Mouse (Mus musculus) mouse trophoblast stem cell (cell line): Measurements from ENCODE around the gene Zer1.

Source experiments
- in situ Hi-C, 2 experiments: fragments of 300-500 bp; cut with MseI, MboI; formaldehyde crosslinking; loops; 2 replicates in 1 of 2; 3 replicates in 1 of 2; pipeline ENCODE4 v1.15.1; 2025

Zer1 gene

DNA sequence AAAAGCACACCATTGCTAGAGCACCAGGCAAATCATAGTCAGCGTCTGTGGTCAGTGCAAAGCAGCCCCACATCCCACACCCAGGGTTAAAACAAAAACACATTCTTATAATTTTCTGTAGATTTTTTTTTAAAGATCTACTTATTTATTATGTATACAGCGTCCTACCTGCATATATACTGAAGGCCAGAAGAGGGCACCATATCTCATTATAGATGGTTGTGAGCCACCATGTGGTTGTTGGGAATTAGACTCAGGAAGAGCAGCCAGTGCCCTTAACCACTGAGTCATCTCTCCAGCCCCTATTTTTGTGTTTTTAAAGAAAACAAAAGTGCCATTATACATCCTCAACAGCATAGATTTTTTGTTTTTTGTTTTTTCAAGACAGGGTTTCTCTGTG, 4.4 kb upstream of the Zer1 start:
- in situ Hi-C loops = no loop called here

DNA sequence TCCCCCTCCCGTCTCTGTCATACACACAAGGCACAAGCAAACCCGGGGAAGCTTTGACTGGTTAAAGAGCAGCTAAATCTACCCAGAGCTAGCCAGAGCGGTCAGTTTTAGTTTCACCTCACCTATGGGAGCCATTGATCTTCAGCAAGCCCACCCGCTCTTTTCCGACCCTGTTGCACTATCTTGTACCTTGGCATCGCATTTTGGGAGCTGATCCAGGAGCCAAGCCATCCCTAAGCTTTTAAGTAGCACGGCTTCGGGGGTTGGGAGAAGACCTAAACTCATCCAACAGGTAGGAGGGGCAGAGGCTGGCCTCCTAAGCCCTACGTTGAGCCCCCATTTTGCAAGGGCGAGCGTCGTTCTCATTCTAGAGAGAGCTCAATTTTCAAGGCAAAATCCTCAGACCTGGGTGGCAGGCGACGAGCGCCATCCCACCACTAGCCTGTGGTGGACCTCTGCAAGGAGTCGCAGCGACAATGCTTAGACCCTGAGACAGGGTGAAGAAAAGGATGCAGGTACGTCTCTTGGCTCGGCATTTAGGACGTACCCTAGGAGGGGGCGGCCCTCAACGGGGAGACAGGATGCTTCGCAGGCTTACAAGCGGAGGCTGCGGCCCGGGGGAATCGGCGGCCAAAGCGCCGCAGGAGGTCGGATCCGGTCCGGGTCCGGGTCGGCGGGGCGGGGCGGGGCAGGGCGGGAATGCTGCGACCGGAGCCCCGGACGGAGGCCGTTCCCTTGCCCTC, 485 bp downstream of the Zer1 start:
- in situ Hi-C loops = no loop called here

DNA sequence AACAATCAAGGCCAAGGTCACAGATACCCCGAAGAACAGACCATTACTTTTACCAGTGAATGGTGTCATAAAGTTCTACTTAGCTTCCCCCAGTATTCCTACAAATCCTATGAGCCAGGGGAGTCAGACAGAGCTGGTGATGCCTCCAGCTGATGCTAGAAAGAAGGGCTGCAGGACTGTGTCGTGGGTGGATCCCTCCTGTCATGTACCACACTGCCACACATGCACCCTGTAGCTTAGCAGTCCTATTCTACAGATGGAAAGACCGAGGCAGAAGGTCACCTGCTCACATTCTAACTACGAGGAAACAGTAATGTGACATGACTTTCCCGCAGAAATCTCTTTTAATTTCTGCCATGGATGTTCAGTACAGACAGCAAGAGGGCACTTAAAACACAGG, 1.6 kb downstream of the Zer1 start:
- in situ Hi-C loops = no loop called here

DNA sequence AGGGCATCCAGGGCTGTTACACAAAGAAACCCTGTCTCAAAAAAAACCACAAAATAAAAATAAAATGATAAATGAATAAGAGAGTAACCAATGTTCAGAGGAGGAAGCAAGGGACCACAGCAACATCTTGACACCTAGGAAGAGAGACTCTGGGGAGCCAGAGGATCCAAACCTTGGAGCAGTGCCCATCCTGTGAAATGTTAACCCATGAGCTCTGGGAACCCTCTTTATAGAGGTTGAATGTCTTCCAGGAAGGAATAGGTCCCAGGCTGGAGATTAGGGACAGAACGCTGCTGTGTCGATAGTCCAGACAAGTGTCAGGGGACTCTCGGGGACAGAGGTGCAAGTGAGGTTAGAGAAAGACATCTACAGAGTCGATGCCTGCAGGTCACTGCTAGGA, 4.1 kb downstream of the Zer1 start:
- in situ Hi-C loops = no loop called here

DNA sequence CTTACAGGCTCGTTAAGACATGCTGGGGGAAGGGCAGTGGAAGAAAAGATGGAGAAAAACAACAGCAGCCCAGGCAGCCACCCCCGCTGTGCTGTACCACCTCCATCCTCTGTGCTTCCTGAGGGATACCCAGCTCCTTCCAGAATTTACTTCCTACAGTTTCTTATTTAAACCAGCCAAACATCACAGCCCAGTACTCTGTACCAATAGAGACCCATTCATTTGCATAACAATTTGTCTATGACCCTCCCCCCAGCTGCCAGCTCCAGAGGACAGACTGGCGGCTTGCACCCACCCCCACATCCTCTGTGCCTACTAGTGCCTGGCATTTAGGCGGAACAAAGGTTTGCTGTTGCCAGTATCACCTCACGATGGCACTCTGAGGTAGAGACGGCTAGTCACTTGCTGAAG, 4.7 kb downstream of the Zer1 start:
- in situ Hi-C loops = no loop called here

DNA sequence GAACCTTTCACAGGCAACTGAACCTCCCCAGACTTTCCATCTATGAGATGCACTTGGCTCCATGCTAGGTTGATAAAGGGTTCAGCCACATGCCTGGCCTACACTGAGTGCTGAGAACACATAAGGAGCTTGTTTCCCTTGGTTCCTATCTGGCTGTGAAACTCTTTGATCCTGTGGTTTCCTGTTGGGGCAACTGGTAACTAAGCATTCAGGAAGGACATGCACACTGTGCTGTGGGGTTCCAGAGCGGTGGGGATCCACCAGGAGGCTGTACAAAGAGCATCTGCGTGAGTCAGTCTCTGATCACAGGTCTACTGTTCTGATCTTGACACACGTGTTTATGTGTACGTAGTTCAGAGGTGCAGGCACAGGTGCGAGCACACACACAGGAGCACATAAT, 11.8 kb downstream of the Zer1 start:
- in situ Hi-C loops = no loop called here

DNA sequence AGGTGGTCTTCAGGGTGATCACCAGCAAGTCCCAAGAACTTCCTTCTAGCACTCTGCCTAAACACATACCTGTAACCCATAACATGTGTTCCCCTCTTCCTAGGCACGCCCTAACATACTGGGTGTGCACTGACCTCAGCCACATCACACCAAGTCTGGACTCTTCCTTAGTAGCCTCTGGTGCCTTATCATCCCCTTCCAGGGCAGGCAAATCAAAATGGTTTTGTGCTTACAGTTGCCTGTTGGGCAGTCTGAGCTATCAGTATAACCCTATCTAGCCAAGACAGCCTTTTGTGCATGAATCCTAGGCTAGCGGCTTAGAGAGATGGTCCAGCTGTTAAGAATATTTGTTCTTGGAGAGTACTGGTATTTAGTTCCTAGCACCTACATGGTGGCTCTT, 12.9 kb downstream of the Zer1 start:
- in situ Hi-C loops = no loop called here

DNA sequence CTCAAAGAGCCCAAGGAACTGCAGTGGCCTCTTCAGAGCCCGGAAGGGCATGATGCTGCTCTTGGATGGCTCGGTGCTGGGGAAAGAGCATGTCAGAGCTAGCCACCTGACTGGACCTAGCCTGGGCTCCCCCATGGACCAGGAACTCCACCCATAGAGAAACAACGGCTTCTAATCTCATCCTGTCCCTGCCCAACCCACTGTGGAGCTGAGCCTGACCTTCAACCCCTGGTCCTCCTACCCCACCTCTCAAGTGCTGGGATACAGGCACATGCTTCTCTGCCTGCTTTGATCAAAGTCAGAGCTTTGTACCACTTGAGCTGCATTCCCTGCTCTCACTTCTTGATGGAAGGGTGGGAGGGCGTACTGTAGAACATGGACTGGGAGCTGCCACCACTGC, 16.1 kb downstream of the Zer1 start:
- in situ Hi-C loops = loop anchor here in 1 of 2 experiments (10.0 kb wide), 1 partner anchor 57 kb away; no protein-coding TSS in a partner anchor

DNA sequence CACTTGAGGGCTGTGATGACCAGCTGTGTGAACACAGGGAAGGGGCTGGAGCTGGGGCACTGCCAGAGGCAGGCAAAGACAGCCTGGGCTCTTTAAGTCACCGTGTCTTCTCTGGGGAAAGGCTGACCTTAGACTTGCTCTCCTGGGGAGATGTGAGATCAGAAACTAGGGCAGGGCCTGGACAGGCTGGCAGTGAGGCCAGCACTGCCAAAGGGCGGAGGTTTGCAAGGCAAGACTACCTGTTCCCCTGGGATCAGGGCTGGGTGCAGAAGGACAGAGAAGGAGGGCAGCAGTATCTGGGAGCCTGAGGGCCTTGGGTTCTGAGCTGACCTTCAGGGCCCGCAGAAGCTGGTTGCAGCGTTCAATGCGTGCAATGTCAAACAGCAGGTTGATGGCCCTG, 16.7 kb downstream of the Zer1 start:
- in situ Hi-C loops = loop anchor here in 1 of 2 experiments (10.0 kb wide), 1 partner anchor 57 kb away; no protein-coding TSS in a partner anchor

DNA sequence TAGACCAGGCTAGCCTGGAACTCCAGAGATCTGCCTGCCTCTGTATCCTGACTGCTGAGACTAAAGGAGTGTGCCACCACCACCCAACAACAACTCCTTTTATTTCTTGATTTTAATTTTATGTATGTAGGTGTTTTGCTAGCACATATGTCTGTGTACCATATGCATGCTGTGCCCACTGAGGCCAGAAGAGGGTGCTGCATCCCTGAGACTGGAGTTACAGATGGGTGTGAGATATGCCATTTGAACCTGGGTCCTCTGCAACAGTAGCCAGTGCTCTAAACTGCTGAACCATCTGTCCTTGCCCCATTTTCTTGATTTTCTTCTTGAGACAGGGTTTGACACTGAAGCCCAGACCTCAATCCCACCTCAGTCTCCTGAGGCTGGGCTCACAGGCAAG, 18.0 kb downstream of the Zer1 start:
- in situ Hi-C loops = loop anchor here in 1 of 2 experiments (10.0 kb wide), 1 partner anchor 58 kb away; no protein-coding TSS in a partner anchor

DNA sequence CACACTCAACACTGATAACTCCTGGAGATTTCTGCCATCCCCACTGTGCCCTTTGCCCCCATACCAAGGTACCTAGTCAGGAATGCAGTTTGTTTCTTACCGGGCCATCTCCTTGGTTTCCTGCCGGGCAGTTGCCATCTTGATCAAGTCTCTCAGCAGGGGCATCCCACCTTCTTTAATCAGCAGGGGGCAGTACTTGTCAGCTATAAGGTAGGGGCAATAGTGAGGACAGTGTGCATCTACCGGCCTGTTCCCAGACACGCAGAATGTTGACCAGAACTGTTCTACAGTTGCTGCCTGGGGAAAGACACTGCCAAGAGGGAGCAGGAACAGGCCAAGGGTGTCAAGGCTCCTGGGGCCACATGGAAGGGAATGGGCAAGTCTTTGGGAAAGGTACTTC, 24.2 kb downstream of the Zer1 start:
- in situ Hi-C loops = loop anchor here in 1 of 2 experiments (10.0 kb wide), 1 partner anchor 65 kb away; no protein-coding TSS in a partner anchor

DNA sequence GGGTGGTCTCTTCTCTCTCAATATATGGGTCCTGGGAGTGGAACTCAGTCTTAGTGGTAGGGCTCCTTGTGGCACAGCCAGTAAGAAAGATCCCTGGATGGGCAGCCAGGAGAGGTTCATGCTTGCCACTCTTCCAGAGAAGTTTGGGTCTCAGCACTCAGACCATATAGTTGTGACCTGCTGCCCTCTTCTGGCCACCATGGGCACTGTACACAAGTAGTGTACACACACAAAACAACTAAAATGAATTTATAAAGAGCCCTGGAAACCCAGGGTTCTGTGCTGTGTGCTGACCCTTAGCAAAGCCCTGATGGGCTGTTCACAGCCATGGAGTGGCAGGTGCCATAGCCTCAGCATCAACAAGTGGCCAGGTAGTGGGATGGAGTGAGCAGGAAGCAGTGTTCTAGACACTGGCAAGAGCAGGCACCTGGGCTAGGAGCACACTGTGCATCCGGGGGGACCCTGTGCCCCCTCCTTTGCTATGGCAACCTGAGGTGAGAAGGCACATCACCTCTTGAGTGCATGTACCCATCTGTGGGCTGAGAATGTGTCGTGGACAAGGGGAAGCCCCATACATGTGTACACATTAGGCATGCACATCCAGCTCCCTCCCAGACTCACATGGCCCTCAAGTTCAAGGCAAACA, 28.4 kb downstream of the Zer1 start:
- in situ Hi-C loops = no loop called here

DNA sequence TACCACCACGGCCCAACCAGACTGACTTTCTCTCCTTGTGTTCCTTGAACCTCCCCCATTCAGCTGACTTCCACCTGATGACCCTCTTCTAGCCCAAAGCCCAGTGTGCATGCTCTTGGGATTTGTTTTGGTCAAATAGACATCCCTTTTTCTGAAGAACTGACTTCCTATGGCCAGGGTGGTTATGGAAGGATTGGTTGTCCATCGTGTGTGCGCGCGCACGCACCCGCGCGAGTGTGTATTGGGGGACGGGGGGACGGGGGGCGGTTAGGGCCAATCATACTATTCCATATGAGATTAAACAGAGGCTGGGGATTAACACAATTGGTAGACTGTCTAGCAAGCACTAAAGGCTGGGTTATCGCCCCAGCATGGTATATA, 30.2 kb downstream of the Zer1 start:
- in situ Hi-C loops = no loop called here

DNA sequence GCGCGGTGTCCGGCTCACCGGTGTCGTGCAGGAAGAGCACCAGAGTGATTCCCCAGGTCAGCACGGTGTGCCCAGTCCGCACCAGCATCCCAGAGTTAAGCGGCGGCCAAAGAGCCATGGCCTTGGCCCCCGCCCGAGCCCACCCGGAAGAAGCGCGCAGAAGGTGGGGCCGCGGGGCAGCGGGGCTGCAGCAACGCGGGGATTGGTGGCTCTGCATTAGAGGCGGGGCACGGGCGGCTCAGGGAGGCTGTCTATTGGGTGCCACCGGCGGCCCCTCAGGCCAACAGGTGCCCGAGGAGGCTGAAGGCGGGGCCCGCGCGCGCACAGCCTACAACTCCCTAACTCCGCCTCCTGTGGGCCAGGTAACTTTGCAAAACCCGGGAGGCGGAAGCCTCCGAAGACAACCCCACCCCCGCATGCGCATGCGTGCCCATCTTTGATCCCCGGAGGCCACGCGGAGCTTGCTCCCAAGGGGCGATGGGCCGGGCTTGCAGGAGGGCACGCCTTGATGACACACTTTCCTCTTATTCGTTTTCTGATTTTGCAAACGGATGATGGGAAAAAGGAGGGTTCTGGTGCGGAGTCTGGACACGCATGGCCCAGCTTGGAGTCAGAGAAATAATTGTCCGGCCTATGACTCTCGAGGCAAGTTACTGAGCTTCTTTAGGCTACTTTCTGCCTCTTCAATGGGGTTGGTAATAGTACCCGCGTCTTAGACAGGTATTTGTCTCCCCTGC, 30.7 kb downstream of the Zer1 start, which contains the start of gene Zdhhc12:
TSS of gene Zdhhc12 (minus strand) at position 178 of the 737 bp plus-strand sequence.
- in situ Hi-C loops = no loop called here

DNA sequence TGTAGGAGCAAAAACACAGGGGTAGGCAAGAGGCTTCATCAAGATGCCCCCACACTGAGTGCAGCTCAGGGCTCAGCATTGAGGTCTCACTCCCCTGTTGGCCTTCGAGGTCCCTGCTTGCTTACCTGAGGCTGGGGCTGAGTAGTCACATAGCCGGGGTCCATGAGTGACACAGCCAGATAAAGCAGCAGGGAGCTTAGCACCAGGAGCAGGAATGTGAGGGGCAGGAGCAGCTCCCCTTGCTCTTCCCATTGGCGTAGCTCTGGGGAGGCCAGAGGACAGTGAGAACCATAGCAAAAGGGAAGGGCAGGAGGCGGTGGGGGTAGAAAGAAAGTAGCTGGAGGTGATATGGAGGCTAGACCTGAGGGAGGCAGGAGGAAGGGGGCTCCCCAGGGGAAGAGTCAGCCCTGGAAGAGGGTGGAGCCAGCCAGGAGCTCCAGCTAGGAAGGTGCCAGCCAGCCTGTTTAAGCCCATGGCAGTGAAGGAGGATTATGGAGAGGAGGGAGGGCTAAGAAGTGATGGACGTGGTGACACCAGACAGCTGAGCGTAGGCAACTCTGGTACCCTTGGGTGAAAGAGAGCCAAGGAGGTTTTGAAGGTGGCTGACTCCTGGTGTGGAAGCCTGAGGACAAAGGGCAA, 32.0 kb downstream of the Zer1 start:
- in situ Hi-C loops = no loop called here

DNA sequence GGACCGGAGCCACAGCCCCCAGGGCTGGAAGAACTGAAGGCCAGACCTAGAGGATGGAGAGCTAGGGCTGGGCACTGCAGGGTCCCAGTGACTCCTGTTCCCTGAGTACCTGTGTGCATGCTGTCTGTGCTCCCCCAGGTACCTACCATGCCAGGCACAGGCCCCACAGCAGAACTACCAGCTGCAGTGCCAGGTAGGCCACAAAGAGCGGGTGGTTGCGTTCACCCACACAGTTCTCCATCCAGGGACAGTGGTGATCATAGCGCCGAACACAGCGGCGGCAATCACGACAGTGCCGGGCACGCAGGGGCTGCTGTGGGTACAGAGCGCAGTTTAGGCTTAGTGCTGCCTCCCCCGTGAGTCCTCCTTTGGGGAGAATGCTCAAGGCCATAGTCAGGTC, 32.9 kb downstream of the Zer1 start:
- in situ Hi-C loops = no loop called here

DNA sequence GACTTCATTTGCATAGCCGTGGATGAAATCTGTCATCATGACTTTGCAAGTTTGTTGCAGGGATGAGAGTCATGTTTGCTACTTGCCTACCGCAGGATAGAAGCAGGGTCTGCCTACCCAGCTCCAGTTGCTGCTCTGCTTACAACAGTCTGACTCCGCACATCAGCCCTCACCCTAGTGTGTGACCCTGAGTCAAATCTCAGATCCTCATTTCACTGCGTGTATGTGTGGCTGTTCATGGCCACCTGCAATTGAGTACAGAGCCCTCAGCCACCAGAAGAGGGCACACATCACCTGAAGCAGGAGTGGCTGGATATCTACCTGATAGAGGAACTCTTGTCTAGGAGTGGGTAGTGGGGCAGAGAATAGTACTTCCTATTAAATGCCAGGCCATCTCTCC, 37.1 kb downstream of the Zer1 start:
- in situ Hi-C loops = no loop called here

DNA sequence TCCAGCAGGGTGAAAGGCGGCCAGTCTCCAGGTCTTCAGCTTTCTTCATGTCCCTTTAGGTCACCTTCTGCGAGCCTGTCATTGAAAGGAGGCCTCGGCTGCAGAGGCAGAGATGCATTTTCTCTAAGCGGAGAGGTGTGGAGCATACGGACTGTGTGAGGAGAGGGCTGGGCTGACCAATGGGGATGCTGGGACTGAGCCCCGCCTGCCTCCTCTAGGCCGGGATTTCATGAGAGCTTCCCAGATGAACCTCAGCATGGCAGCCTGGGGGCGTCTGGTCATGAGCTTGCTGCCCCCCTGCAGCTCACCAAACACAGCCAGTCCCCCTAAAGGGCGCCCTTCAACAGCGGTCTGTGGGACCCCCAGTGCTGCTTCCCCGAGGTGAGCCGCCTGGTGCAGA, 39.8 kb downstream of the Zer1 start:
- in situ Hi-C loops = no loop called here

DNA sequence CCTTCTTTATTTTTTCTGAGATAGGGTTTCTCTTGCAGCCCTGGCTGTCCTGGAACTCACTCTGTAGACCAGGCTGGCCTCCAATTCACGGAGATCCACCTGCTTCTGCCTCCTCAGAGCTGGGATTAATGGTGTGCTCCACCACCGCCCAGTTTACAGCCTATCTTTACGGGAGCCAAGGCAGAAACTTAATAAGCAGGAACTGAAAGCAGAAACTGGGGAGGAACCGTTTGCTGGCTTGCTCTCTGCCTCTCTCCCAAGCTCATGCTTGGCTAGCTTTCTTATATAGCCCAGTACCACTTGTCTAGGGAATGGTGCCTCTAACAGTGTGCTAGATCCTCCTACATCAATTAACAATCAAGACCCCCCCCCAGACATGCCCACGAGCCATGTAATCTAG, 40.3 kb downstream of the Zer1 start:
- in situ Hi-C loops = no loop called here

DNA sequence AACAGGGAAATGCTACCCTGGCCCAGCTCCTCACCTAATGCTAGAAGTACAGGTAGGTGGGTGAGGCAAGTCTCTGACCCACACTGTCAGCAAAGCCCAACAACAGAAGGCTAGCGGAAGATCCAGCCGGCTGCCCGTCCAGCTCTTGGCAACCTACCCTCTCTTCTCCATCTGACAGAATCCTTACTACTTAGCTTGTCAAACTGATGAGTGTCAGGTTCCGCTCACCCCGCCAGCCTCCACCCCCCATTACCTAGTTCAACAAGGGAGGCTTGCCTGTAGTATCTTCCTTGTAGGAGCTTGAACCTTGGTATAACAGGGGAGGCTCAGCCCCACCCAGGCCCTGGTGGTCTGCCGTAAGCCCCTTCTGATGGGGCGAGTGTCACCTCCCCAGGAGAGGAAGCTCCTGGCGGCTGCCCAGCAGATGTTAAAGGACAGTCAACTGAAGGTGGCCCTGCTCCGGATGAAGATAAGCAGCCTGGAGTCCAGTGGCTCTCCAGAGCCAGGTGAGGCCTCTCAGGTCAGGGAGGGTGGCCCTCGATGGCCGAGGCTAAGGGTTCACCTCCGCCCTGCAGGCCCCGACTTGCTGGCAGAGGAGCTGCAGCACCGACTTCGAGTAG, 44.1 kb downstream of the Zer1 start:
- in situ Hi-C loops = no loop called here

DNA sequence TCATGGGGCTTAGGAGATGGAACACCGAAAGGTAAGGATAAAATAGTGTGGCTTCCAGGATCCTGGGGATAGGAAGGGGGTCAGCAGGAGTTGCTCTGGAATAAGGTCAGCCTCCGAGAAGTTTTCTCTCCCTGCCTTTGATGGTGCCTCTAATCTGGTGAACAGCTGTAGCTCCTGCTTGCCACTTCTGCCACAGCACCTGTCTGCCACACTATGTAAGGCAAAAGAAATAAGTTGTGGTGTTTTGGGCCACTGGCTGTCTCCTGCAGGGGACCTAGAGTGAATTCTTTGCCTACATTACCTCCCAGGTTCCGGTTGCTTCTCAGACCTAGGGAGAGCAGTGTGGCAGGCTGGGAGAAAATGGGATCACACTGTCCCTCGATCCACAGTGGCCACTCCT, 45.6 kb downstream of the Zer1 start:
- in situ Hi-C loops = no loop called here

DNA sequence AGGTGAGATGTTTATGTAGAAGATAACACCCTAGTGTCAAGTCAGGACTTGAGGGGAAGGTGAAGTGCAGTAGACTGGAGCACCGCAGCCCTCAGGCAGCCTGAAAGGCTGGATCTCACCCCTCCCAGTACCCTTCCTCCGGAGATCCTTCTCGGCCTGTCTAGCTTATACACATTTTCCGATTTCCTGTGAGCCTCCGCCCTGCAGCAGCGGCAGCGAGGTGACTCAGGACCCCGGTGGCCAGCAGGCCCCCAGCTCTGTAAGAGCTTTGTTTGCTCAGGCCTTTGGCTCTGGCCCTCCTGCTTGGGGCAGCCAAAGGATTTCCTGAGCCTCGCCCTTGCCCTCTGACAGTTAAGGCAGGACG, 46.1 kb downstream of the Zer1 start:
- in situ Hi-C loops = no loop called here
